Mouse (Mus musculus): ENCODE data around the gene Tmub1. TPM values are rescaled to one million over a fixed set of nuclear protein-coding genes. Genes with fewer than 3 reads are reported as not detected.

The Tmub1 gene
- total and polyA plus RNA-seq, 2 experiments from 2014 or later = 65.5 to 91.5 TPM

DNA sequence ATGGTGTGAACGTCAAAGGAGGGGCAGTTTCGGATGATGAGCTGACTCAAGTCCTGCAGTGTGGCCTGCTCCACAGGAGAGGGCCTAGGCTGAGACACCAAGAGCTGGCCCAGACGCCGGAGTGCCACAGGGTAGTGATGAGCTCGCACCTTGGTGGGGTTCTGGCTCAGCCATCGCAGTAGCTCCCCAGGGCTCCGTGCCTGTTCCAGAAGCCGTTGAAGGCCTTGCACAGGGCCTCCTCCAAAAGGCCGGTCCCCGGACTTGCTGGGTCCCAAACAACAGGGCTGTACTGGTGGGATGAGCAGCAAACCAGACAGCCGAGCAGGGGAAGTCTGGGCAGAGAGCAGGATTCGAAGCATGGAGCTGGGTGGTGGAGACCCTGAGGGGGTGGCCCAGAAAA is 3.7 kb downstream of the Tmub1 start:
- peak overlapping the region; percentile 95 for H3K27ac ChIP-seq (ENCODE audit: low read depth, low read length)
- peak overlapping the region; percentile 96 for H3K4me2 ChIP-seq (ENCODE audit: low read depth, low read length, poor library complexity, severe bottlenecking)
- WGBS = 83% methylated on average over 12 of the region's 12 CpGs
- H3K9me3 ChIP-seq (ENCODE audit: low read length) = no peaks in the 10 kb centered on the region
- H3K27me3 ChIP-seq (ENCODE audit: insufficient read depth, low read length) = no peaks in the 10 kb centered on the region
- no peak for DNase-seq (ENCODE audit: low spot score)
- ATAC-seq (ENCODE audit: low FRiP score) = no peak
- TF ChIP-seq CTCF (IDR thresholded peaks at IDR 0.05) = no peak
- peak overlapping the region; percentile 68; the same call in 1 of the 2 replicates for H3K4me3 ChIP-seq (ENCODE audit: low read depth, low read length)
- peaks cover 16% of the 10 kb centered on the region for H3K4me1 ChIP-seq (ENCODE audit: insufficient read depth, low read length)
- H3K9ac ChIP-seq (replicated peaks; ENCODE audit: low read length, poor library complexity, severe bottlenecking) = peak overlapping the region; percentile 91
- peaks cover 32% of the 10 kb centered on the region for H3K36me3 ChIP-seq (ENCODE audit: insufficient read depth, low read length)

DNA sequence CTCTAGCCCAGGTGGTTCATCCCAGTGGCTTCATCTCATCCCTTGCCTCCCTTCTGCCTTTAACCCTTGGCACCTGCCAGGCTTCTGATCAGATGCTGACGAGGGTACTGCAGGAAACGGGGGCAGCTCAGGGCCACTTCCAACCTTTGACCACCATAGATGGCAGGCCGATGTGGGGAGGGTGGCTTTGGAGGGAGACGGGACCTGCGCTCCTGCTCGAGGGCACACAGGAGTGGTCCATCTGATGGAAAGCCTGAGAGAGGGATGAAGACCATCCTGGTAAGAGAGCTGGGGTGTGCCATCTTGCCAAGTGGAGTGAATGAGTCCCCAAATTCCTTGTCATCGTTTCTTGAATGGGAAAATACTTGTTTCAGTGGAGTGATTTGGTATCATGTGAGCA is 4.5 kb downstream of the Tmub1 start:
- H3K4me1 ChIP-seq (ENCODE audit: insufficient read depth, low read length) = peaks cover 14% of the 10 kb centered on the region
- peaks cover 32% of the 10 kb centered on the region for H3K36me3 ChIP-seq (ENCODE audit: insufficient read depth, low read length)
- H3K9me3 ChIP-seq (ENCODE audit: low read length) = no peaks in the 10 kb centered on the region
- no peak overlapping the region for H3K4me3 ChIP-seq (ENCODE audit: low read depth, low read length)
- ATAC-seq (ENCODE audit: low FRiP score) = no peak
- no peak for DNase-seq (ENCODE audit: low spot score)
- no peak overlapping the region for H3K27ac ChIP-seq (ENCODE audit: low read depth, low read length)
- no peaks in the 10 kb centered on the region for H3K27me3 ChIP-seq (ENCODE audit: insufficient read depth, low read length)
- WGBS = 92% methylated on average over 7 of the region's 7 CpGs
- TF ChIP-seq CTCF (IDR thresholded peaks at IDR 0.05) = no peak
- H3K9ac ChIP-seq (replicated peaks; ENCODE audit: low read length, poor library complexity, severe bottlenecking) = no peak overlapping the region
- no peak overlapping the region for H3K4me2 ChIP-seq (ENCODE audit: low read depth, low read length, poor library complexity, severe bottlenecking)

DNA sequence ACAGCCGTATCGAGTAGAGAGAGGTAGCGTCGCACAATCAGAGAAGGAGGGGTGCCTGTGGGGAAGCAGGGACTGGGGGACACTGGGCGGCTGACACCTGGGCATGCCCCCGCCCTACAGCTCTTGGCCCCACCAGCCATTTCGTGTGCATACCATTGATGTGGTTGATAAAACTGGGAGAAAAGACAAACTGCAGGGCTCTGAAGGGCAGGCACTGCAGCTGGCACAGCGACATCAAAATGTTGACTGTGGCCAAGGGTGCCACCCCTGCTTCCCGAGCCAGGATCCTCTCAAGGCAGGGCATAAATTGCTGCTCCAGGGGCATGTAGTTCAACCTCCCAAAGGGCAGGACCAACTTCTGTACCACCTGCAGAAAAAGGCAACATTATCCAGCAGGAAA is 5.6 kb downstream of the Tmub1 start:
- no peak overlapping the region for H3K27ac ChIP-seq (ENCODE audit: low read depth, low read length)
- H3K4me3 ChIP-seq (ENCODE audit: low read depth, low read length) = no peak overlapping the region
- peaks cover 32% of the 10 kb centered on the region for H3K36me3 ChIP-seq (ENCODE audit: insufficient read depth, low read length)
- WGBS = 89% methylated on average over 9 of the region's 9 CpGs
- no peak for TF ChIP-seq CTCF (IDR thresholded peaks at IDR 0.05)
- H3K9ac ChIP-seq (replicated peaks; ENCODE audit: low read length, poor library complexity, severe bottlenecking) = no peak overlapping the region
- peaks cover 10% of the 10 kb centered on the region; the same call in 1 of the 2 replicates for H3K4me1 ChIP-seq (ENCODE audit: insufficient read depth, low read length)
- DNase-seq (ENCODE audit: low spot score) (no peak), ATAC-seq (ENCODE audit: low FRiP score) (no peak)
- H3K9me3 ChIP-seq (ENCODE audit: low read length) = no peaks in the 10 kb centered on the region
- H3K27me3 ChIP-seq (ENCODE audit: insufficient read depth, low read length) = no peaks in the 10 kb centered on the region
- H3K4me2 ChIP-seq (ENCODE audit: low read depth, low read length, poor library complexity, severe bottlenecking) = no peak overlapping the region

DNA sequence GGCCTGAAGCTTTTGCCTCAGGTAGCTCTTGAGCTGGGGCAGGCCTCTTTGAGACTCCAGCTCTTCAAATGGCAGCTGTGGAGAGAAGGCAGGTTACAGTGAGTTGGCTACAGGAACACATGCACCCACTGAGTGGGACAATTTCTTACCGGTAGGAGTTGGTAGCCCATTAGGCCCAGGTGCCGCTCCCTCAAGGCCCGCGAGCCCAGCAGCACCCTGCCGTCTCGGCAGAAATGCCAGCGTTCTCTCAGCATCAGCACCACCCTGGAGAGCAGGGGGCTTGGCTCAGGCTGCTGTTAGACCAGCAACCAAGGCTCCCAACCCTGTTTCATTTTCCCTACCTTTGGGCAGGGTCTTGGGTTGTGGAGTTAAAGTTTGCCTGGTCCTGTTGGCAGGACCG is 6.5 kb downstream of the Tmub1 start:
- WGBS = 88% methylated on average over 8 of the region's 8 CpGs
- no peak for ATAC-seq (ENCODE audit: low FRiP score)
- no peak overlapping the region for H3K27ac ChIP-seq (ENCODE audit: low read depth, low read length)

DNA sequence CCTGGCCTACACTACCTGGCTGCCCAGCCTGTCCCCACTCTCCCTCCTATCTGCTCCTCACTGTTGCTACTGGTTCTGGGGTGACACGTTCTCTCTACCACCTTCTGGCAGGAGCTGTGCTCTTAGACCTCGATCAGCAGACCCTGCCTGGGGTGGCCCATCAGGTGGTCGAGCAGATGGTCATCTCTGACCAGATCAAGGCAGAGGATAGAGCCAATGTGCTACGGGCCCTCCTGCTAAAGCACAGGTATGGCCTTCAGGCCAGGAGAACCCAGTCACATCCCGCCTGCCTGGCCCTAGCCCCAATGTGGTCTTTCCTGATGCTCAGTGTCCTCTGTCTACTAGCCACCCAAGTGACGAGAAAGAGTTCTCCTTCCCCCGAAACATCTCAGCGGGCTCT is 13.7 kb downstream of the Tmub1 start:
- Histone ChIP-seq H3K27me3 (ENCODE audit: insufficient read depth, low read length) (no peaks in the 10 kb centered on the region), H3K4me1 (ENCODE audit: insufficient read depth, low read length) (no peaks in the 10 kb centered on the region), H3K4me3 (ENCODE audit: low read depth, low read length) (no peak overlapping the region), H3K36me3 (ENCODE audit: insufficient read depth, low read length) (peaks cover 48% of the 10 kb centered on the region), H3K9me3 (ENCODE audit: low read length) (no peaks in the 10 kb centered on the region), H3K27ac (ENCODE audit: low read depth, low read length) (no peak overlapping the region), H3K9ac (replicated peaks; ENCODE audit: low read length, poor library complexity, severe bottlenecking) (no peak overlapping the region), H3K4me2 (ENCODE audit: low read depth, low read length, poor library complexity, severe bottlenecking) (no peak overlapping the region)
- WGBS = 94% methylated on average over 8 of the region's 8 CpGs
- no peak for DNase-seq (ENCODE audit: low spot score)
- no peak for ATAC-seq (ENCODE audit: low FRiP score)
- no peak for TF ChIP-seq CTCF (IDR thresholded peaks at IDR 0.05)

More for the DNA sequence above, 6.5 kb downstream of the Tmub1 start:
- Histone ChIP-seq H3K4me2 (ENCODE audit: low read depth, low read length, poor library complexity, severe bottlenecking) (no peak overlapping the region), H3K9ac (replicated peaks; ENCODE audit: low read length, poor library complexity, severe bottlenecking) (no peak overlapping the region), H3K36me3 (ENCODE audit: insufficient read depth, low read length) (peaks cover 32% of the 10 kb centered on the region), H3K27me3 (ENCODE audit: insufficient read depth, low read length) (no peaks in the 10 kb centered on the region), H3K4me1 (ENCODE audit: insufficient read depth, low read length) (peaks cover 10% of the 10 kb centered on the region; the same call in 1 of the 2 replicates), H3K9me3 (ENCODE audit: low read length) (no peaks in the 10 kb centered on the region), H3K4me3 (ENCODE audit: low read depth, low read length) (no peak overlapping the region)
- TF ChIP-seq CTCF (IDR thresholded peaks at IDR 0.05) = no peak
- DNase-seq (ENCODE audit: low spot score) = no peak

DNA sequence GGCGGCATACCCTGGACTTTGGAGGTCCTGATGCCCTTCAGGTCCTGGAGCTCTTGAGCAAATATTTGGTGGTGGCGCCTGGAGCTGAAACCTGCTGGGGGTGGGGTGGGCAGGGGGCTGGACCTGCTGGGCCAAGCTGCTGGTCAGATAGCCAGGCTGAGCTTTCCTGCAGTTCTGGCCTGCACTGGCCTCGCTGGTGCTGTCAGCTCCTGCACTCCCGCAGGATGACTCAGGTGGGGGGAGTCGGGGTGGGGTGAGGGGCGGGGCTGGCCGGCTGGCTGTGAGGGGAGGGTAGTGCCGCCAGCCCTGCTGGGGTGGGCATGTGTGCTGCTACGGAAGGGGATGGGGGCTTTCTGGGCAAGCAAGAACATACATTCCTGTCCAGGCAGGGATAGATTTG is 19.1 kb downstream of the Tmub1 start:
- WGBS = 22% methylated on average over 9 of the region's 9 CpGs
- TF ChIP-seq CTCF (IDR thresholded peaks at IDR 0.05) = no peak
- H3K4me2 ChIP-seq (ENCODE audit: low read depth, low read length, poor library complexity, severe bottlenecking) = no peak overlapping the region
- peaks cover 10% of the 10 kb centered on the region; the same call in 1 of the 2 replicates for H3K4me1 ChIP-seq (ENCODE audit: insufficient read depth, low read length)
- H3K4me3 ChIP-seq (ENCODE audit: low read depth, low read length) = no peak overlapping the region
- H3K9ac ChIP-seq (replicated peaks; ENCODE audit: low read length, poor library complexity, severe bottlenecking) = no peak overlapping the region
- H3K36me3 ChIP-seq (ENCODE audit: insufficient read depth, low read length) = peaks cover 29% of the 10 kb centered on the region
- H3K27me3 ChIP-seq (ENCODE audit: insufficient read depth, low read length) = no peaks in the 10 kb centered on the region
- DNase-seq (ENCODE audit: low spot score) (no peak), ATAC-seq (ENCODE audit: low FRiP score) (no peak)
- H3K27ac ChIP-seq (ENCODE audit: low read depth, low read length) = no peak overlapping the region
- no peaks in the 10 kb centered on the region for H3K9me3 ChIP-seq (ENCODE audit: low read length)

Data from midbrain, postnatal 0 days (tissue).